Mouse (Mus musculus): ENCODE results near the gene Tra2a.

GRCm38 (mm10) chr6:49214086-49214927, 49.5 kb downstream of the Tra2a start:
- TF ChIP-seq CTCF (IDR thresholded peaks at IDR 0.05; ENCODE audit: borderline replicate concordance, insufficient read depth, low read depth, low read length) (no peak), POLR2A (IDR thresholded peaks at IDR 0.05; ENCODE audit: borderline replicate concordance, insufficient read depth, low read length) (no peak)

Data from cerebellum, adult 2 months (tissue).